Mouse (Mus musculus) heart, adult 2 months (tissue): ENCODE data around the gene Naa25. TPM values are rescaled to one million over a fixed set of nuclear protein-coding genes. Genes with fewer than 3 reads are reported as not detected.

Experiments used
- DNase-seq, 2 experiments: peaks; one replicate each; pipeline ENCODE4 v3.0.0; 2021
- H3K27ac ChIP-seq: fragments of 200-600 bp; 2 replicates; pipeline ENCODE4 v1.8.1; 2022
- H3K27me3 ChIP-seq: fragments of 200-500 bp; 2 replicates; pipeline ENCODE4 v1.6.1; 2012; ENCODE audit warnings: mild to moderate bottlenecking, low read length, inconsistent platforms, mixed read lengths; ENCODE audit not compliant: control insufficient read depth, insufficient read depth
- H3K36me3 ChIP-seq: fragments of 200-500 bp; 2 replicates; pipeline ENCODE4 v1.6.1; 2012; ENCODE audit warnings: low read length, inconsistent platforms; ENCODE audit not compliant: control insufficient read depth, insufficient read depth
- H3K4me1 ChIP-seq: fragments of 200-500 bp; 2 replicates; pipeline ENCODE4 v1.6.1; 2011; ENCODE audit warnings: low read length; ENCODE audit not compliant: control insufficient read depth, insufficient read depth
- H3K4me3 ChIP-seq: fragments of 200-600 bp; 2 replicates; pipeline ENCODE4 v1.8.1; 2022
- H3K79me2 ChIP-seq: fragments of 200-500 bp; replicated peaks from 2 replicates; pipeline ENCODE4 v1.6.1; 2012; ENCODE audit warnings: mild to moderate bottlenecking, inconsistent platforms, low read length, moderate library complexity, mixed read lengths; ENCODE audit not compliant: control insufficient read depth, insufficient read depth
- H3K9ac ChIP-seq: fragments of 200-500 bp; 2 replicates; pipeline ENCODE4 v1.6.1; 2012; ENCODE audit warnings: low read depth, mild to moderate bottlenecking, control low read depth, inconsistent platforms, low read length, mixed read lengths
- CTCF ChIP-seq: fragments of 200-600 bp; IDR thresholded peaks from 2 replicates; pipeline ENCODE4 v1.8.1; 2022; ENCODE audit warnings: antibody characterized with exemption, mild to moderate bottlenecking, moderate library complexity
- EP300 ChIP-seq: fragments of 200-500 bp; IDR thresholded peaks from 2 replicates; pipeline ENCODE4 v1.6.1; 2011; ENCODE audit warnings: low read depth, low read length, control low read depth; ENCODE audit not compliant: insufficient read depth
- POLR2A ChIP-seq: fragments of 200-500 bp; IDR thresholded peaks from 2 replicates; pipeline ENCODE4 v1.6.1; 2011; ENCODE audit warnings: mild to moderate bottlenecking, low read depth, low read length, control low read depth; ENCODE audit not compliant: insufficient read depth
- WGBS: fragments of 180-500 bp; shearing (Covaris S2); methylation state at CpG from one replicate; pipeline ENCODE4 v1.1.7; 2018; 5-methylcytosine and 5-hydroxymethylcytosine counted together
- intact Hi-C: fragments of 180-260 bp; cut with DNase I; formaldehyde crosslinking; loops from one replicate; pipeline ENCODE4 v1.15.1; 2025
- polyA plus RNA-seq: library from polyadenylated mRNA; depleted of rRNA; stranded (reverse); fragments of >200 nt; gene quantifications from 2 replicates; pipeline ENCODE4 v1.2.3, GENCODE M21; 2012
- total RNA-seq, 2 experiments: library from RNA; stranded (reverse); gene quantifications; 2 replicates each; pipeline ENCODE4 v1.2.3; 2021

The Naa25 gene
- total and polyA plus RNA-seq, 3 experiments = 7.1 to 22.5 (median 21.3) TPM

DNA sequence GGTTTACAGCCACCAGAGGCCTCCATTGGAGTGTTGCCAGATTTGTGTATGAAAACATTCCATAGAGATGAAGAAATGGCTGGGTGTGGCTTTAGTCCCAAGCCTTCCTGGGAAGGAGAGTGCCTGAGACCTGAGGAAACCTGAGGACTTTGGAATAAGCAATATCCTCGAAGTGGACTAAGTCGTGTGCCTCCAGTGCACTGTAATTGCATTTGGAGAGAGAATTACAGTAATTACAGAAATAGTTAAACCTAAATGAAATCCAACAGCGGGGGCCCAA lies 56.7 kb downstream of the Naa25 start:
- intact Hi-C loops = no loop called here
- Histone ChIP-seq H3K27ac (peak overlapping the region; percentile 33), H3K79me2 (no peaks in the 10 kb centered on the region), H3K27me3 (no peaks in the 10 kb centered on the region), H3K4me3 (no peak overlapping the region), H3K36me3 (no peaks in the 10 kb centered on the region), H3K4me1 (peaks cover 10% of the 10 kb centered on the region), H3K9ac (no peak overlapping the region)
- no peak for DNase-seq
- no peak for TF ChIP-seq POLR2A
- no peak for TF ChIP-seq CTCF
- TF ChIP-seq EP300 = no peak
- WGBS = 65% methylated on average over 3 of the region's 3 CpGs

DNA sequence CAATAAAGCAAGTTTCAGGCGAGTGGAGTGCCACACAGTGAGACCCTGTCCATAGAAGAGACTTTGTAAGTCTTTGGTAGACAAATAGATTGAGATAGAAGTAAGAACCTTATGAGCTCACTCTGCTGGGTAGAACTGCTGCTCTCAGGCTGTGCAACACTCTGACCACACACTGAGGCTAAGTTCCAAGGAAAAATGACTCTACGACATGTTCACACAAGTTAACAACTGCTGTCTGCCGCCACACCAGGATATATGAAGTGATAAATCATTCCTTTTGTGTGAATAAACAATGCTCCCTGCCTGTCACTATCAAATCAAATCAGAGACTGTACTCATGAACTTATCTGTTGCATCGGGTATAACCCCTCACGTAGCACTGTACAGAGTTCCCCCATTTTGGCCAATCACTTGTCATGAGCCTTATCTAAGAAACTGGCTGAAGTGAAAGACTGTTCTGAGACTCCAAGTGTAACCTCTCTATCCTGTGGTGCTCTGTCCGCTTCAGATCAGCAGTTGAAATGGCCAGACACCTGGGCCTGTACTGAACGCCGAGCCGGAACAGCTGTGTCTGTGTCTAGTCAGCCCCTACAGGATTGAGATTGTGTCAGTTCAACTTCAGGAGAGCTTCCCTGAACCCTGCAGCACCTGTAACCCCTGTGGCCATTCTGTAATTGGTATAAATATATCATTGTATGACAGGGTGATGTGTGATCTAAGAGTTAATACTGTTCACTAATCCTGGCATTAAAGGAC lies 58.0 kb downstream of the Naa25 start:
- H3K4me1 ChIP-seq = peaks cover 10% of the 10 kb centered on the region
- no peak for DNase-seq
- intact Hi-C loops = no loop called here
- WGBS = 60% methylated on average over 9 of the region's 9 CpGs
- no peak overlapping the region for H3K4me3 ChIP-seq
- no peaks in the 10 kb centered on the region for H3K36me3 ChIP-seq
- no peak overlapping the region for H3K27ac ChIP-seq
- no peaks in the 10 kb centered on the region for H3K27me3 ChIP-seq
- no peak overlapping the region for H3K9ac ChIP-seq
- H3K79me2 ChIP-seq = no peaks in the 10 kb centered on the region
- TF ChIP-seq EP300 (no peak), POLR2A (no peak), CTCF (no peak)

DNA sequence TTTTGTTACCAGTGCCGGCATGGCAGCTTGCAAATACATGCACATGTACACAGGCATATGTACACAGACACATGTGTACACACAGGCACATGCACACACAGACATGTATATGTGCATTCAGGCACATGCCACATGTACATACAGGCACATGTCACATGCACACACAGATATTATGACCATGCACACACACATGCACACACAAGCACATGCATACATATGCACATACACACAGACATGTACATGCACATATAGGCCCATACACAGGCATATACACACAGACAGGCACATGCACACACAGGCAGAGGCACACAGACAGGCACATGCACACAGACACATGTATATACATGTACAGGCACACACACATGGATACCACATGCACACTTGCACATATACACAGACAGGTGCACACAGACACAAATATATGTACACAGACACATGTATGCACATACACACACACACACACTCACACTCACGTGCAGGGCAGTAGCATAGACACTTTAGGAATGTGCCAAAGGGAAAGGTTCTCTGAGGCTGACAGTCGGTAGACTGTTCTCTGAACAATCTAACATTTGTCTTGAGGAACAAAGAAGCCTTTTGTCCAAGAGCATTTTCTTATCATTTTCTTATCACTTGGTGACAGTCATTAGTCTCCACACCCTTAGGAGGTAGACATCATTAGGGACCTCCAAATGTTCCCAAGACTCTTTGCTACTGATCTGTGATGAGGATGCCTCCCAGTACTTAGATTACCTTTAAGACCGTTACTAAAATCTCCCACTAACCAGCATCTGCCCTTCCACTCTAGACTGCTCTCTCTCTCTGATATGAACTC lies 63.8 kb downstream of the Naa25 start:
- no peak for DNase-seq
- Histone ChIP-seq H3K36me3 (no peaks in the 10 kb centered on the region), H3K9ac (no peak overlapping the region), H3K27me3 (no peaks in the 10 kb centered on the region), H3K4me3 (no peak overlapping the region), H3K79me2 (no peaks in the 10 kb centered on the region), H3K27ac (no peak overlapping the region), H3K4me1 (no peaks in the 10 kb centered on the region)
- TF ChIP-seq POLR2A (no peak), CTCF (no peak)
- WGBS = 44% methylated on average over 4 of the region's 4 CpGs
- intact Hi-C loops = no loop called here

DNA sequence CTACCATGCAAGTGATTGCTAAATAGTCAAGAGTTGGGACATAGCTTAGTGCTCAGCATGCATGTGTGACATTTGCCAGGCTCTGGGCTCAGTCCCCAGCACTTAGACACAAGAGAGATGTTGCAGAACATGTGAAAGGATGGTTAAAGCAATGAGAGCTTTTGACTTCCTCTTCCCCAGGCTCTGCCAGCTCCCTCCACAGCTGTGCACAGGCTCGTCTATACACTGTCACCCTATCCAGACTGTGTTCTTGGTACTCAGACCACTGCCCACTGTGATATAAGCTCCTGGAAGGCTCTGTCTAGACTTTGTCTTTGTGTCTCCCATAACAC lies 64.4 kb downstream of the Naa25 start:
- H3K27ac ChIP-seq = no peak overlapping the region
- 12% methylated on average over 1 of the region's 1 CpGs for WGBS
- no peaks in the 10 kb centered on the region for H3K27me3 ChIP-seq
- no peaks in the 10 kb centered on the region for H3K36me3 ChIP-seq
- H3K9ac ChIP-seq = no peak overlapping the region
- no peaks in the 10 kb centered on the region for H3K4me1 ChIP-seq
- H3K4me3 ChIP-seq = no peak overlapping the region
- no peaks in the 10 kb centered on the region for H3K79me2 ChIP-seq
- intact Hi-C loops = no loop called here
- TF ChIP-seq CTCF = no peak
- no peak for TF ChIP-seq POLR2A
- no peak for TF ChIP-seq EP300
- DNase-seq = no peak

DNA sequence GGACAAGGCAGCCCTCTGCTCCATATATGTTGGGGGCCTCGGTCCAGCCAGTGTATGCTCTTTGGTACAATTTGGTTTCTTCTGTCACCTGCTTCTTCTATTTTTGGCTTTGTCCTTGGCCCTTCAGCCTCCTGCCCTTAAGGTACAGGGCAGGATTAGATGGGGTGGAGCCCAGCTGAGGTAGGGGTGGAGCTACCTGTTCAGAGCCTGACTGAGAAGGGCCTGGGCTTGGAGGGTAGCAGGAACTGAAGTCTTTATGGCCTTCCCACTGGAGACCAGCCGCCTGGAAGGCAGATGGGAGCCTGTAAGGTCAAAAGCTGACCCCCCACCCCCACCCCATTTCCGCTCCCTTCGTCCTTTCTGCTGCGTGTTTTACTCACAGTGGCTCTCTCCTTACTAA lies 65.2 kb downstream of the Naa25 start:
- no peaks in the 10 kb centered on the region for H3K27me3 ChIP-seq
- no peaks in the 10 kb centered on the region for H3K36me3 ChIP-seq
- intact Hi-C loops = no loop called here
- H3K27ac ChIP-seq = no peak overlapping the region
- H3K79me2 ChIP-seq = no peaks in the 10 kb centered on the region
- no peak for DNase-seq
- H3K4me1 ChIP-seq = no peaks in the 10 kb centered on the region
- TF ChIP-seq EP300 (no peak), CTCF (no peak), POLR2A (no peak)
- no peak overlapping the region for H3K4me3 ChIP-seq
- no peak overlapping the region; the same call in 1 of the 2 replicates for H3K9ac ChIP-seq
- WGBS = 69% methylated on average over 5 of the region's 5 CpGs

DNA sequence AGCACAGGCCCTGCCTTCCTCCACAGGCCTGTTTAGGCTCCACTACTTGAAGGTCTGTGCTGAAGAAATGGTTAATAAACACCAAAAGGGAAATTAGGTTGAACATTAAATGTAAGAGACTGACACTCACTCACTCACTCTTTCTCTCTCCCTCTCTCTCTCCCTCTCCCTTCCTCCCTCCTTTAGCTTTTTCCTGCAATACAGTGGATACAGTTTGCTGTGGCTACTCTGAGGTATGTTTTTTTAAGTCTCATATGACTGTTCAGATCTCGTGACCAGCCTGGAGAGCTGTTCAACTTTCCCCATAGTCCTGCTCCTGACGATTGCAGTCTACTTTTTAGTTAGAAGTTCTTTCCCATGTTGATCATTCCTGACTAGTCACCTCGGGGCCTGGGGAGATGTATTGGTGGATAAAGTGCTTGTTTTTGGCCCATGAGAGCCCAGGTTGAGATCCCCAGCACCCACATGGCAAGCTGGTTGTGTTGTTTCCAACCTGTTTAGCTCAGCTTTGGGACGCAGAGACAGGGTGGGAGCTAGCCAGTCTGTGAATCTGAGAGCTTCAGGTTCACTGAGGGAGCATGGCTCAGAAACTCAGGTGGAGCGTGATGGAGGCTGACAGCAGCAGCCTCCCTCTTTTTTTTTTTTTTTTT lies 66.0 kb downstream of the Naa25 start:
- no peaks in the 10 kb centered on the region for H3K36me3 ChIP-seq
- TF ChIP-seq CTCF (no peak), POLR2A (no peak), EP300 (no peak)
- no peak overlapping the region for H3K27ac ChIP-seq
- H3K9ac ChIP-seq = no peak overlapping the region
- H3K27me3 ChIP-seq = no peaks in the 10 kb centered on the region
- no peaks in the 10 kb centered on the region for H3K79me2 ChIP-seq
- H3K4me1 ChIP-seq = no peaks in the 10 kb centered on the region
- 66% methylated on average over 5 of the region's 5 CpGs for WGBS
- intact Hi-C loops = no loop called here
- no peak for DNase-seq
- no peak overlapping the region for H3K4me3 ChIP-seq
